Mouse (Mus musculus): Measurements from ENCODE around the gene Gngt2. TPM values are rescaled to one million over a fixed set of nuclear protein-coding genes. Genes with fewer than 3 reads are reported as not detected.

The Gngt2 gene
- polyA plus RNA-seq, 1 experiment from 2014 or later = 12.5 TPM

- Histone ChIP-seq H3K9ac (ENCODE audit: low read length) (peak overlapping the region; percentile 32), H3K36me3 (ENCODE audit: control insufficient read depth, insufficient read depth, low read length) (no peaks in the 10 kb centered on the region), H3K4me3 (ENCODE audit: low read depth, low read length) (peak overlapping the region; percentile 74), H3K4me1 (replicated peaks; ENCODE audit: control insufficient read depth, insufficient read depth) (0 out of 2 replicates have a peak, but pooled peaks cover 2% of the 10 kb centered on the region), H3K9me3 (ENCODE audit: control insufficient read depth, low read length) (no peaks in the 10 kb centered on the region), H3K27ac (replicated peaks) (peak overlapping the region; percentile 77), H3K4me2 (replicated peaks; ENCODE audit: low read depth) (peak overlapping the region; percentile 54), H3K27me3 (ENCODE audit: control insufficient read depth, insufficient read depth, low read length) (no peaks in the 10 kb centered on the region)
- DNase-seq (ENCODE audit: low spot score) (no peak), ATAC-seq (ENCODE audit: low FRiP score, low TSS enrichment) (no peak)
- no peak for TF ChIP-seq CTCF (IDR thresholded peaks at IDR 0.05; ENCODE audit: low read depth)
- TF ChIP-seq EP300 (optimal IDR thresholded peaks at IDR 0.05) = no peak
- WGBS = 20% methylated on average over 21 of the region's 21 CpGs
Observed at GRCm38 (mm10) chr11:95857716-95858527, 20.9 kb downstream of the Gngt2 start.

- TF ChIP-seq EP300 (optimal IDR thresholded peaks at IDR 0.05) = no peak
- no peak for TF ChIP-seq CTCF (IDR thresholded peaks at IDR 0.05; ENCODE audit: low read depth)
- under 1% methylated on average over 58 of the region's 58 CpGs for WGBS
- peak overlapping the region; percentile 54 for H3K4me2 ChIP-seq (replicated peaks; ENCODE audit: low read depth)
- DNase-seq (ENCODE audit: low spot score) = peak; percentile 98
- H3K4me1 ChIP-seq (replicated peaks; ENCODE audit: control insufficient read depth, insufficient read depth) = 0 out of 2 replicates have a peak, but pooled peaks cover 2% of the 10 kb centered on the region
- peak overlapping the region; percentile 93 for H3K27ac ChIP-seq (replicated peaks)
- ATAC-seq (ENCODE audit: low FRiP score, low TSS enrichment) = peak; percentile 98
- no peaks in the 10 kb centered on the region for H3K36me3 ChIP-seq (ENCODE audit: control insufficient read depth, insufficient read depth, low read length)
- no peaks in the 10 kb centered on the region for H3K9me3 ChIP-seq (ENCODE audit: control insufficient read depth, low read length)
- peak overlapping the region; percentile 74 for H3K9ac ChIP-seq (ENCODE audit: low read length)
- H3K27me3 ChIP-seq (ENCODE audit: control insufficient read depth, insufficient read depth, low read length) = no peaks in the 10 kb centered on the region
- peak overlapping the region; percentile 74 for H3K4me3 ChIP-seq (ENCODE audit: low read depth, low read length)
Observed at GRCm38 (mm10) chr11:95858528-95859467, 21.8 kb downstream of the Gngt2 start.

GRCm38 (mm10) chr11:95859468-95859855, 22.4 kb downstream of the Gngt2 start:
- no peaks in the 10 kb centered on the region for H3K36me3 ChIP-seq (ENCODE audit: control insufficient read depth, insufficient read depth, low read length)
- H3K27ac ChIP-seq (replicated peaks) = peak overlapping the region; percentile 93
- no peaks in the 10 kb centered on the region for H3K27me3 ChIP-seq (ENCODE audit: control insufficient read depth, insufficient read depth, low read length)
- TF ChIP-seq CTCF (IDR thresholded peaks at IDR 0.05; ENCODE audit: low read depth) (peak; percentile 26; the same call in 1 of the 2 replicates), EP300 (optimal IDR thresholded peaks at IDR 0.05) (no peak)
- DNase-seq (ENCODE audit: low spot score) (peak; percentile 75), ATAC-seq (ENCODE audit: low FRiP score, low TSS enrichment) (peak; percentile 34)
- peak overlapping the region; percentile 74 for H3K9ac ChIP-seq (ENCODE audit: low read length)
- WGBS = under 1% methylated on average over 35 of the region's 35 CpGs
- no peaks in the 10 kb centered on the region for H3K9me3 ChIP-seq (ENCODE audit: control insufficient read depth, low read length)
- H3K4me2 ChIP-seq (replicated peaks; ENCODE audit: low read depth) = peak overlapping the region; percentile 54
- H3K4me1 ChIP-seq (replicated peaks; ENCODE audit: control insufficient read depth, insufficient read depth) = 0 out of 2 replicates have a peak, but pooled peaks cover 2% of the 10 kb centered on the region
- H3K4me3 ChIP-seq (ENCODE audit: low read depth, low read length) = peak overlapping the region; percentile 74

DNA sequence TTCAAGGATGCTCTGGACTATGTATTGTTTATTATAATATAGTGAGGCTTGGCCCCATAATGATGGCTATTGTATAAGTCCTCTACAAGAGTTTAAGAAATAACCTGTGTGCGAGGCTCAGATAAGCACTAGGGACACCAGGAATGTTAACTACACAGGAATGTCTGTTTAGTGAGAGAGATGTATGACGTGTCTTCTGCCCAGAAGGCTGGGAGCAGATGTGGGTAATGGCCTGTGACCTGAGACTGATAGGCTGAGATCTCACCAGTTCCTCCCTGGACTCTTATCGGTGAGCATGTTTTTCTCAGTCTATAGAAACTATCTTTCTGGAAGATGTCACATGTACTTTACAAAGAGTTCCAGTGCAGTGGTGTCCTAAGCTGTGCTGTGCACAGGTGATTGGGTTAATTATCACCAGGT, 23.1 kb downstream of the Gngt2 start:
- TF ChIP-seq CTCF (IDR thresholded peaks at IDR 0.05; ENCODE audit: low read depth) (no peak), EP300 (optimal IDR thresholded peaks at IDR 0.05) (no peak)
- 22% methylated on average over 3 of the region's 3 CpGs for WGBS
- ATAC-seq (ENCODE audit: low FRiP score, low TSS enrichment) = no peak
- H3K9ac ChIP-seq (ENCODE audit: low read length) = peak overlapping the region; percentile 74; the same call in 1 of the 2 replicates
- H3K4me1 ChIP-seq (replicated peaks; ENCODE audit: control insufficient read depth, insufficient read depth) = 0 out of 2 replicates have a peak, but pooled peaks cover 2% of the 10 kb centered on the region
- H3K36me3 ChIP-seq (ENCODE audit: control insufficient read depth, insufficient read depth, low read length) = no peaks in the 10 kb centered on the region
- H3K4me3 ChIP-seq (ENCODE audit: low read depth, low read length) = peak overlapping the region; percentile 74
- peak overlapping the region; percentile 54 for H3K4me2 ChIP-seq (replicated peaks; ENCODE audit: low read depth)
- no peaks in the 10 kb centered on the region for H3K9me3 ChIP-seq (ENCODE audit: control insufficient read depth, low read length)
- no peaks in the 10 kb centered on the region for H3K27me3 ChIP-seq (ENCODE audit: control insufficient read depth, insufficient read depth, low read length)
- no peak overlapping the region for H3K27ac ChIP-seq (replicated peaks)
- DNase-seq (ENCODE audit: low spot score) = no peak

- no peak for ATAC-seq (ENCODE audit: low FRiP score, low TSS enrichment)
- Histone ChIP-seq H3K27me3 (ENCODE audit: control insufficient read depth, insufficient read depth, low read length) (no peaks in the 10 kb centered on the region), H3K27ac (replicated peaks) (no peak overlapping the region), H3K9me3 (ENCODE audit: control insufficient read depth, low read length) (no peaks in the 10 kb centered on the region), H3K9ac (ENCODE audit: low read length) (no peak overlapping the region), H3K4me3 (ENCODE audit: low read depth, low read length) (no peak overlapping the region), H3K4me2 (replicated peaks; ENCODE audit: low read depth) (no peak overlapping the region), H3K4me1 (replicated peaks; ENCODE audit: control insufficient read depth, insufficient read depth) (0 out of 2 replicates have a peak, but pooled peaks cover 2% of the 10 kb centered on the region), H3K36me3 (ENCODE audit: control insufficient read depth, insufficient read depth, low read length) (no peaks in the 10 kb centered on the region)
- no peak for DNase-seq (ENCODE audit: low spot score)
- no peak for TF ChIP-seq EP300 (optimal IDR thresholded peaks at IDR 0.05)
- no peak for TF ChIP-seq CTCF (IDR thresholded peaks at IDR 0.05; ENCODE audit: low read depth)
- WGBS = 92% methylated on average over 8 of the region's 8 CpGs
Observed at GRCm38 (mm10) chr11:95861397-95861796, 24.4 kb downstream of the Gngt2 start.

All from stomach, postnatal 0 days (tissue).